Mouse (Mus musculus) myocyte (in vitro differentiated cells): ENCODE measurements around the gene Cyfip1.
A peak's percentile ranks its signal among the peaks of the same experiment; 100 is the strongest.

Experiments
- CEBPB ChIP-seq: IDR thresholded peaks from 2 replicates; pipeline ENCODE4 v1.6.1; 2011; ENCODE audit warnings: mild to moderate bottlenecking, moderate library complexity; ENCODE audit not compliant: poor library complexity, insufficient read depth, severe bottlenecking
- MAX ChIP-seq: IDR thresholded peaks from one replicate; pipeline ENCODE4 v1.6.1; 2011; ENCODE audit warnings: low read depth, mild to moderate bottlenecking, control low read depth
- POLR2A ChIP-seq: IDR thresholded peaks from one replicate; pipeline ENCODE4 v1.6.1; 2011; ENCODE audit warnings: low read depth, mild to moderate bottlenecking, control low read depth, moderate library complexity; ENCODE audit not compliant: insufficient read length
- REST ChIP-seq: IDR thresholded peaks from one replicate; pipeline ENCODE4 v1.6.1; 2011; ENCODE audit warnings: mild to moderate bottlenecking, control low read depth, moderate library complexity; ENCODE audit not compliant: insufficient read depth, insufficient read length
- TCF12 ChIP-seq: IDR thresholded peaks from one replicate; pipeline ENCODE4 v1.6.1; 2011; ENCODE audit warnings: mild to moderate bottlenecking, control low read depth; ENCODE audit not compliant: poor library complexity, insufficient read depth, severe bottlenecking
- USF1 ChIP-seq: IDR thresholded peaks from one replicate; pipeline ENCODE4 v1.6.1; 2011; ENCODE audit warnings: low read depth, mild to moderate bottlenecking, control low read depth, moderate library complexity

DNA sequence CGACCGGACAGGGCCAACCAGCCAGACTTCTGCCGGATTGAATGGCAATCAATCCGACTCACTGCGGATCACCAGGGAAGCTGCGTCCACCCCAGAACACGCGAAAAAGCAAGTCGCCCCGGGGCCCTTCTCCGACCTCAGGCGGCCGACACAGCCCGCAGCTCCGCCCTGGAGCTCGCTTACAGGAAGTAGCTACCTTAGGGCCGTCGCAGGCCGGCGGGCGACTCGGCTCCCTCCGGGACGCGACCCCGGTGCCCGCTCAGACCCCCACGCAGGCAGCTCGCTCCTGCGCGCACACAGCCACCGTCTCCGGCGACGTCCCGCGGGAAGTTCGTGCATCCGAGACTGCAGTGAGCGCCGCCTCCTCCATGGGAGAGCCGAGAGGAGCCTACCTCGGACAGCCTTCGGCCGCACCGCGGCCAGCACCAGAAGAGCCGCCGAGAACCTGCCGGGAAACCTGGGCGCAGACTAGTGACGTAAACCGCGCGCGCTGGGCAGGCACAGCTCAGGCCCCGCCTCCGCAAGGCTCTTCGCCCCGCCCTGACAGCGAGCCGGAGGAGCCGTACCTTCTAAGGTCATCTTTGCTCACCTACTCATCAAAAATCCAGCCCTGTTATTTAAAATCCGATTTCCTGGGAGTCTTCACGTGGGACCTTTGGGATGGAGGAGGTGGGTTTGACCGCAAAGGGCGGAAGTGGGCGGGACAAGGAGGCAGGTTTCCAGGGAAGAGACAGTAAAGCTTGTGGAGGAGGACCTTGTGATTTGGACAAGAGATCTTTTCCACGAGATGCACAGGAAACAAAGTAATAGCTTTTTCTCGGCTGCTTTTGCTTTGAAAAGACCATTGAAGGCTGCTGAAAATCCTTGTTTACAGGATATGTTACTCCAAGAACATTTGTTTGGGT, 120.7 kb downstream of the Cyfip1 start, which contains the start of gene Nipa2:
- TF ChIP-seq TCF12 = no peak
- peak; percentile 64 for TF ChIP-seq POLR2A
- no peak for TF ChIP-seq CEBPB
- no peak for TF ChIP-seq REST
- TF ChIP-seq USF1 = no peak
- no peak for TF ChIP-seq MAX
